Mouse (Mus musculus): Measurements from ENCODE around the gene Abhd6. TPM values are rescaled to one million over a fixed set of nuclear protein-coding genes. Genes with fewer than 3 reads are reported as not detected.

Gene Abhd6
- total and polyA plus RNA-seq, 3 experiments: not detected

GRCm38 (mm10) chr14:8028086-8028485 is 25.4 kb downstream of the Abhd6 start:
- H3K36me3 ChIP-seq (ENCODE audit: control insufficient read depth in 1 of 2, insufficient read depth in 2 of 2, low read length in 2 of 2): no peaks in the 10 kb centered on the region
- H3K79me2 ChIP-seq (ENCODE audit: control insufficient read depth, insufficient read depth, low read length, poor library complexity): no peaks in the 10 kb centered on the region
- no peak for DNase-seq (ENCODE audit: low read depth, low spot score)
- no peak overlapping the region for H3K4me3 ChIP-seq (ENCODE audit: control insufficient read depth in 1 of 2, insufficient read depth in 1 of 2, low read depth in 2 of 2, low read length in 2 of 2)
- no peaks in the 10 kb centered on the region for H3K9me3 ChIP-seq (replicated peaks; ENCODE audit: insufficient read depth, low read length)
- no peak overlapping the region for H3K9ac ChIP-seq (ENCODE audit: control insufficient read depth, low read depth, low read length, poor library complexity, severe bottlenecking)
- H3K27me3 ChIP-seq (ENCODE audit: control insufficient read depth in 1 of 2, insufficient read depth in 2 of 2, low read length in 2 of 2): peaks cover 0 to 6% of the 10 kb centered on the region in 2 experiments; a peak in 2 of 4 replicates
- no peaks in the 10 kb centered on the region for H3K4me1 ChIP-seq (ENCODE audit: control insufficient read depth in 1 of 2, insufficient read depth in 2 of 2, low read length in 2 of 2)
- no peak overlapping the region for H3K27ac ChIP-seq (ENCODE audit: control insufficient read depth, low read depth, low read length)
- TF ChIP-seq MEF2A (IDR thresholded peaks at IDR 0.05; ENCODE audit: extremely low read depth, insufficient replicate concordance, low read depth, low read length, poor library complexity, severe bottlenecking) (no peak), GATA1 (IDR thresholded peaks at IDR 0.05; ENCODE audit: low read depth, low read length) (no peak), UBTF (IDR thresholded peaks at IDR 0.05; ENCODE audit: borderline replicate concordance, insufficient read depth, low read depth, low read length) (no peak), TBP (IDR thresholded peaks at IDR 0.05; ENCODE audit: low read depth, low read length) (no peak), TCF12 (IDR thresholded peaks at IDR 0.05; ENCODE audit: low read depth, low read length) (no peak), NELFE (IDR thresholded peaks at IDR 0.05; ENCODE audit: low read depth, low read length) (no peak), CHD1 (IDR thresholded peaks at IDR 0.05; ENCODE audit: low read depth, low read length) (no peak), NRF1 (IDR thresholded peaks at IDR 0.05; ENCODE audit: insufficient read depth, low read depth, low read length, poor library complexity, severe bottlenecking) (no peak), RAD21 (IDR thresholded peaks at IDR 0.05; ENCODE audit: low read depth, low read length) (no peak), MAFK (IDR thresholded peaks at IDR 0.05; ENCODE audit: borderline replicate concordance, low read depth, low read length) (no peak), ELF1 (IDR thresholded peaks at IDR 0.05; ENCODE audit: low read depth, low read length) (no peak), KAT2A (conservative IDR thresholded peaks at IDR 0.05; ENCODE audit: low read depth, low read length) (no peak), JUND (IDR thresholded peaks at IDR 0.05; ENCODE audit: low read depth, low read length) (no peak), TAL1 (IDR thresholded peaks at IDR 0.05; ENCODE audit: low read length) (no peak), ETS1 (IDR thresholded peaks at IDR 0.05; ENCODE audit: low read depth, low read length) (no peak), SMC3 (IDR thresholded peaks at IDR 0.05; ENCODE audit: low read depth, low read length) (no peak), CTCF (IDR thresholded peaks at IDR 0.05 in 2 of 3, conservative IDR thresholded peaks at IDR 0.05 in 1 of 3; ENCODE audit: control insufficient read depth in 1 of 3, insufficient read depth in 1 of 3, low read depth in 2 of 3, low read length in 3 of 3, poor library complexity in 1 of 3, severe bottlenecking in 1 of 3) (no peak), POLR2A (IDR thresholded peaks at IDR 0.05; ENCODE audit: control insufficient read depth in 1 of 2, insufficient read depth in 1 of 2, low read depth in 1 of 2, low read length in 2 of 2, poor library complexity in 1 of 2) (no peak), CHD2 (IDR thresholded peaks at IDR 0.05; ENCODE audit: low read length) (no peak), POLR2AphosphoS2 (IDR thresholded peaks at IDR 0.05; ENCODE audit: low read length) (no peak)

- no peak overlapping the region for H3K9ac ChIP-seq (ENCODE audit: control insufficient read depth, low read depth, low read length, poor library complexity, severe bottlenecking)
- no peaks in the 10 kb centered on the region for H3K4me1 ChIP-seq (ENCODE audit: control insufficient read depth in 1 of 2, insufficient read depth in 2 of 2, low read length in 2 of 2)
- no peak overlapping the region for H3K4me3 ChIP-seq (ENCODE audit: control insufficient read depth in 1 of 2, insufficient read depth in 1 of 2, low read depth in 2 of 2, low read length in 2 of 2)
- H3K27ac ChIP-seq (ENCODE audit: control insufficient read depth, low read depth, low read length): no peak overlapping the region
- DNase-seq (ENCODE audit: low read depth, low spot score): no peak
- no peaks in the 10 kb centered on the region for H3K36me3 ChIP-seq (ENCODE audit: control insufficient read depth in 1 of 2, insufficient read depth in 2 of 2, low read length in 2 of 2)
- H3K9me3 ChIP-seq (replicated peaks; ENCODE audit: insufficient read depth, low read length): no peaks in the 10 kb centered on the region
- peaks cover 0 to 6% of the 10 kb centered on the region in 2 experiments; a peak in 2 of 4 replicates for H3K27me3 ChIP-seq (ENCODE audit: control insufficient read depth in 1 of 2, insufficient read depth in 2 of 2, low read length in 2 of 2)
- H3K79me2 ChIP-seq (ENCODE audit: control insufficient read depth, insufficient read depth, low read length, poor library complexity): no peaks in the 10 kb centered on the region
- no peak for TF ChIP-seq ZNF384 (IDR thresholded peaks at IDR 0.05; ENCODE audit: low read depth, low read length)
- TF ChIP-seq USF2 (IDR thresholded peaks at IDR 0.05; ENCODE audit: borderline replicate concordance in 1 of 2, insufficient read depth in 1 of 2, low read depth in 1 of 2, low read length in 2 of 2): no peak
- TF ChIP-seq MXI1 (IDR thresholded peaks at IDR 0.05; ENCODE audit: low read depth, low read length): no peak
Measured at GRCm38 (mm10) chr14:8029752-8030151, 27.1 kb downstream of the Abhd6 start.
